Mouse (Mus musculus): ENCODE measurements around the gene Npas2. TPM values are rescaled to one million over a fixed set of nuclear protein-coding genes. Genes with fewer than 3 reads are reported as not detected.

Gene Npas2
- polyA plus RNA-seq, 1 experiment from 2014 or later = 1.5 TPM

- no peak overlapping the region for H3K9ac ChIP-seq
- H3K27ac ChIP-seq = no peak overlapping the region; the same call in 1 of the 2 replicates
- H3K9me3 ChIP-seq = no peaks in the 10 kb centered on the region
- H3K4me2 ChIP-seq = no peak overlapping the region
- no peak overlapping the region for H3K4me3 ChIP-seq
- ATAC-seq (ENCODE audit: borderline replicate concordance, extremely low read depth, low FRiP score, low TSS enrichment) = no peak
- H3K27me3 ChIP-seq = no peaks in the 10 kb centered on the region
- peaks cover 13% of the 10 kb centered on the region for H3K4me1 ChIP-seq
- 42% methylated on average over 7 of the region's 7 CpGs for WGBS
- H3K36me3 ChIP-seq = no peaks in the 10 kb centered on the region
Measured at GRCm38 (mm10) chr1:39318870-39319269, 125.3 kb downstream of the Npas2 start.

GRCm38 (mm10) chr1:39321954-39322353 is 128.4 kb downstream of the Npas2 start:
- no peak for ATAC-seq (ENCODE audit: borderline replicate concordance, extremely low read depth, low FRiP score, low TSS enrichment)
- Histone ChIP-seq H3K4me2 (no peak overlapping the region), H3K4me3 (no peak overlapping the region), H3K9me3 (no peaks in the 10 kb centered on the region), H3K36me3 (no peaks in the 10 kb centered on the region), H3K27me3 (no peaks in the 10 kb centered on the region), H3K4me1 (peaks cover 23% of the 10 kb centered on the region), H3K9ac (no peak overlapping the region), H3K27ac (no peak overlapping the region)
- 66% methylated on average over 6 of the region's 6 CpGs for WGBS

GRCm38 (mm10) chr1:39325228-39325627 is 131.7 kb downstream of the Npas2 start:
- Histone ChIP-seq H3K4me2 (no peak overlapping the region), H3K9ac (no peak overlapping the region), H3K4me3 (no peak overlapping the region), H3K36me3 (no peaks in the 10 kb centered on the region), H3K9me3 (no peaks in the 10 kb centered on the region), H3K4me1 (peaks cover 9% of the 10 kb centered on the region), H3K27me3 (no peaks in the 10 kb centered on the region), H3K27ac (no peak overlapping the region)
- ATAC-seq (ENCODE audit: borderline replicate concordance, extremely low read depth, low FRiP score, low TSS enrichment) = no peak
- 81% methylated on average over 6 of the region's 6 CpGs for WGBS

- Histone ChIP-seq H3K4me3 (no peak overlapping the region), H3K9ac (no peak overlapping the region), H3K4me2 (no peak overlapping the region), H3K9me3 (no peaks in the 10 kb centered on the region), H3K27ac (no peak overlapping the region), H3K36me3 (no peaks in the 10 kb centered on the region), H3K4me1 (peaks cover 9% of the 10 kb centered on the region), H3K27me3 (no peaks in the 10 kb centered on the region)
- WGBS = 72% methylated on average over 7 of the region's 7 CpGs
- ATAC-seq (ENCODE audit: borderline replicate concordance, extremely low read depth, low FRiP score, low TSS enrichment) = no peak
Measured at GRCm38 (mm10) chr1:39327546-39327945, 134.0 kb downstream of the Npas2 start.

GRCm38 (mm10) chr1:39330857-39331594 is 137.5 kb downstream of the Npas2 start:
- 88% methylated on average over 7 of the region's 7 CpGs for WGBS
- Histone ChIP-seq H3K4me3 (no peak overlapping the region), H3K9ac (no peak overlapping the region), H3K27ac (no peak overlapping the region), H3K4me1 (peaks cover 7% of the 10 kb centered on the region), H3K27me3 (no peaks in the 10 kb centered on the region), H3K4me2 (no peak overlapping the region), H3K36me3 (no peaks in the 10 kb centered on the region), H3K9me3 (no peaks in the 10 kb centered on the region)
- no peak for ATAC-seq (ENCODE audit: borderline replicate concordance, extremely low read depth, low FRiP score, low TSS enrichment)

- no peaks in the 10 kb centered on the region for H3K9me3 ChIP-seq
- no peaks in the 10 kb centered on the region for H3K36me3 ChIP-seq
- no peaks in the 10 kb centered on the region for H3K27me3 ChIP-seq
- WGBS = 76% methylated on average over 4 of the region's 4 CpGs
- H3K4me3 ChIP-seq = no peak overlapping the region
- H3K4me2 ChIP-seq = no peak overlapping the region
- no peak overlapping the region for H3K9ac ChIP-seq
- no peaks in the 10 kb centered on the region for H3K4me1 ChIP-seq
- ATAC-seq (ENCODE audit: borderline replicate concordance, extremely low read depth, low FRiP score, low TSS enrichment) = no peak
- H3K27ac ChIP-seq = no peak overlapping the region
Measured at GRCm38 (mm10) chr1:39332456-39332855, 138.9 kb downstream of the Npas2 start.

- H3K4me3 ChIP-seq = no peak overlapping the region
- no peaks in the 10 kb centered on the region for H3K36me3 ChIP-seq
- 27% methylated on average over 15 of the region's 15 CpGs for WGBS
- no peaks in the 10 kb centered on the region for H3K9me3 ChIP-seq
- 0 out of 2 replicates have a peak, but pooled peaks cover 5% of the 10 kb centered on the region for H3K27me3 ChIP-seq
- no peak overlapping the region for H3K4me2 ChIP-seq
- no peak overlapping the region for H3K27ac ChIP-seq
- no peak overlapping the region for H3K9ac ChIP-seq
- 0 out of 2 replicates have a peak, but pooled peaks cover 7% of the 10 kb centered on the region for H3K4me1 ChIP-seq
- peak; percentile 63; the same call in 1 of the 2 replicates for ATAC-seq (ENCODE audit: borderline replicate concordance, extremely low read depth, low FRiP score, low TSS enrichment)
Measured at GRCm38 (mm10) chr1:39335561-39336196, 142.1 kb downstream of the Npas2 start.

GRCm38 (mm10) chr1:39336788-39337187 is 143.3 kb downstream of the Npas2 start:
- Histone ChIP-seq H3K27ac (no peak overlapping the region), H3K4me2 (no peak overlapping the region)
- WGBS = 78% methylated on average over 8 of the region's 8 CpGs

GRCm38 (mm10) chr1:39338831-39339230 is 145.3 kb downstream of the Npas2 start:
- Histone ChIP-seq H3K4me1 (0 out of 2 replicates have a peak, but pooled peaks cover 7% of the 10 kb centered on the region), H3K9me3 (no peaks in the 10 kb centered on the region), H3K9ac (no peak overlapping the region), H3K36me3 (no peaks in the 10 kb centered on the region), H3K4me3 (no peak overlapping the region), H3K27me3 (0 out of 2 replicates have a peak, but pooled peaks cover 5% of the 10 kb centered on the region), H3K27ac (no peak overlapping the region), H3K4me2 (no peak overlapping the region)
- no peak for ATAC-seq (ENCODE audit: borderline replicate concordance, extremely low read depth, low FRiP score, low TSS enrichment)
- 65% methylated on average over 10 of the region's 10 CpGs for WGBS

More at GRCm38 (mm10) chr1:39336788-39337187, 143.3 kb downstream of the Npas2 start:
- no peak for ATAC-seq (ENCODE audit: borderline replicate concordance, extremely low read depth, low FRiP score, low TSS enrichment)
- H3K27me3 ChIP-seq = 0 out of 2 replicates have a peak, but pooled peaks cover 5% of the 10 kb centered on the region
- no peak overlapping the region for H3K9ac ChIP-seq
- no peak overlapping the region for H3K4me3 ChIP-seq
- H3K4me1 ChIP-seq = 0 out of 2 replicates have a peak, but pooled peaks cover 7% of the 10 kb centered on the region
- no peaks in the 10 kb centered on the region for H3K9me3 ChIP-seq
- no peaks in the 10 kb centered on the region for H3K36me3 ChIP-seq

- H3K4me3 ChIP-seq = no peak overlapping the region
- ATAC-seq (ENCODE audit: borderline replicate concordance, extremely low read depth, low FRiP score, low TSS enrichment) = no peak
- 0 out of 2 replicates have a peak, but pooled peaks cover 5% of the 10 kb centered on the region for H3K27me3 ChIP-seq
- no peak overlapping the region for H3K27ac ChIP-seq
- no peak overlapping the region for H3K4me2 ChIP-seq
- 25% methylated on average over 5 of the region's 5 CpGs for WGBS
- H3K36me3 ChIP-seq = no peaks in the 10 kb centered on the region
- no peaks in the 10 kb centered on the region for H3K9me3 ChIP-seq
- 0 out of 2 replicates have a peak, but pooled peaks cover 7% of the 10 kb centered on the region for H3K4me1 ChIP-seq
- H3K9ac ChIP-seq = no peak overlapping the region
Measured at GRCm38 (mm10) chr1:39339455-39339854, 145.9 kb downstream of the Npas2 start.

GRCm38 (mm10) chr1:39340156-39340555 is 146.6 kb downstream of the Npas2 start:
- Histone ChIP-seq H3K27me3 (0 out of 2 replicates have a peak, but pooled peaks cover 5% of the 10 kb centered on the region), H3K9ac (no peak overlapping the region), H3K9me3 (no peaks in the 10 kb centered on the region), H3K4me2 (no peak overlapping the region), H3K4me3 (no peak overlapping the region), H3K4me1 (0 out of 2 replicates have a peak, but pooled peaks cover 7% of the 10 kb centered on the region), H3K27ac (no peak overlapping the region), H3K36me3 (no peaks in the 10 kb centered on the region)
- 39% methylated on average over 6 of the region's 6 CpGs for WGBS
- ATAC-seq (ENCODE audit: borderline replicate concordance, extremely low read depth, low FRiP score, low TSS enrichment) = no peak

- 13% methylated on average over 8 of the region's 8 CpGs for WGBS
- Histone ChIP-seq H3K4me2 (no peak overlapping the region), H3K9me3 (no peaks in the 10 kb centered on the region), H3K9ac (no peak overlapping the region), H3K4me3 (no peak overlapping the region), H3K27me3 (0 out of 2 replicates have a peak, but pooled peaks cover 5% of the 10 kb centered on the region), H3K36me3 (no peaks in the 10 kb centered on the region), H3K27ac (no peak overlapping the region), H3K4me1 (0 out of 2 replicates have a peak, but pooled peaks cover 7% of the 10 kb centered on the region)
- ATAC-seq (ENCODE audit: borderline replicate concordance, extremely low read depth, low FRiP score, low TSS enrichment) = no peak
Measured at GRCm38 (mm10) chr1:39340647-39341046, 147.1 kb downstream of the Npas2 start.
